27 mouse cellular contexts compared by ENCODE assay signal in the genomic region with DNA sequence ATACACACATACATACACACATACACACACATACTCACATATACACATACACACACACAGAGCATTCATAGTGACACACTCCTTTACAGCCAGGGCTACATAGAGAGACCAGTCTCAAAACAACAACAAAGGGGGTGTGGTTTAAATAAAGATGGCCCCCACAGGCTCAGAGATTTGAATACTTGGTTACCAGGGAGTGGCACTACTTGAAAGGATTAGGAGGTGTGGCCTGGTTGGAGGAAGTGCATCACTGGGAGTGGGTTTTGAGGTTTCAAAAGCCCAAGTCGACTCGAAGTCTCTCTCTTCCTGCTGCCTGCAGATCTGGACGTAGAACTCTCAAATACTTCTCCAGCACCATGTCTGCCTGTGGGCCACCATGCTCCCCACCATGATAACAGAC. TPM values are rescaled to one million over a fixed set of nuclear protein-coding genes. Genes with fewer than 3 reads are reported as not detected.
DNase-seq lines count a peak whose midpoint lies in the region; ATAC-seq and TF ChIP-seq lines count a peak whose summit lies in the region.
"Had no signal": no experiment of that assay in that cellular context is flagged by ENCODE, and none has a peak within 500 bp of the region (broad histone marks: within the 10 kb centered on the region; RNA-seq: fewer than 3 reads in every experiment).

No protein-coding gene starts in this region.

- H3K36me3 ChIP-seq in ES-E14 (ENCODE audit: control insufficient read depth, insufficient read depth, low read length, poor library complexity, severe bottlenecking), result peaks cover 13% of the 10 kb centered on the region
- no peaks in the 10 kb centered on the region for H3K36me3 ChIP-seq in kidney, adult 2 months (ENCODE audit: control insufficient read depth, insufficient read depth, low read length)
- peaks cover 36% of the 10 kb centered on the region for H3K36me3 ChIP-seq in forebrain, embryonic 13.5 days (ENCODE audit: poor library complexity, severe bottlenecking)

- peaks cover 1 to 6% of the 10 kb centered on the region in 2 experiments; a peak in 3 of 4 replicates for H3K4me1 ChIP-seq in ES-E14 (ENCODE audit: control insufficient read depth in 2 of 2, insufficient read depth in 2 of 2, low read length in 2 of 2, poor library complexity in 1 of 2)
- H3K4me1 ChIP-seq in kidney, adult 2 months (ENCODE audit: control insufficient read depth, insufficient read depth, low read length), result 0 out of 2 replicates have a peak, but pooled peaks cover 4% of the 10 kb centered on the region
- peaks cover 14% of the 10 kb centered on the region for H3K4me1 ChIP-seq in forebrain, embryonic 13.5 days

- in situ Hi-C loops in ES-E14 (cut with MboI; ENCODE audit: low sequenced_read_pairs in 2 of 2, unreplicated experiment in 2 of 2), result no loop called here

- peak; percentile 77 for DNase-seq in heart, adult 11 months
- no peak for DNase-seq in heart, postnatal 4 days
- no peak for DNase-seq in ES-E14 (ENCODE audit: low read depth, low spot score)
- DNase-seq in T-cell, adult 2 months (ENCODE audit: low spot score), result peak; percentile 11
- no peak for DNase-seq in kidney, adult 2 months
- DNase-seq in embryo, embryonic 10.5 days (ENCODE audit: low spot score), result no peak
- DNase-seq: adrenal gland, adult 8-10 months; adrenal gland, postnatal 14 days; adrenal gland, postnatal 36 days; cerebellum, adult 11-12 months; cerebellum, adult 2 months; cerebellum, adult 9-10 months; cerebellum, postnatal 10 days; cerebellum, postnatal 25 days; embryo, embryonic 11 days had no signal

- H3K9ac ChIP-seq in ES-E14 (ENCODE audit: insufficient read depth, low read depth, low read length, poor library complexity, severe bottlenecking), result no peak overlapping the region
- H3K9ac ChIP-seq in forebrain, embryonic 13.5 days, result no peak overlapping the region
- H3K9ac ChIP-seq: embryonic facial prominence, embryonic 12.5 days; forebrain, embryonic 12.5 days; forebrain, embryonic 15.5 days had no signal

- peak overlapping the region; percentile 8; the same call in 1 of the 2 replicates for H3K27ac ChIP-seq in ES-E14 (ENCODE audit: insufficient read depth, low read depth, low read length, poor library complexity, severe bottlenecking)
- no peak overlapping the region for H3K27ac ChIP-seq in kidney, adult 2 months (ENCODE audit: insufficient read depth, low read depth, low read length)
- no peak overlapping the region for H3K27ac ChIP-seq in forebrain, embryonic 13.5 days
- H3K27ac ChIP-seq: embryonic facial prominence, embryonic 12.5 days; forebrain, embryonic 10.5 days; forebrain, embryonic 12.5 days; forebrain, embryonic 15.5 days had no signal

- 94% methylated on average over 3 of the region's 3 CpGs for WGBS in kidney, adult 2 months
- 96% methylated on average over 3 of the region's 3 CpGs for WGBS in forebrain, embryonic 13.5 days

- no peak for ATAC-seq in forebrain, embryonic 13.5 days
- ATAC-seq: activated CD4-positive, CD25-positive, alpha-beta regulatory T cell, adult 4 months; forebrain, embryonic 15.5 days had no signal

- H3K4me3 ChIP-seq in ES-E14 (ENCODE audit: insufficient read depth in 1 of 2, low read depth in 1 of 2, low read length in 2 of 2, poor library complexity in 1 of 2, severe bottlenecking in 1 of 2), result no peak overlapping the region
- no peak overlapping the region for H3K4me3 ChIP-seq in kidney, adult 2 months (ENCODE audit: insufficient read depth, low read depth, low read length)
- no peak overlapping the region for H3K4me3 ChIP-seq in forebrain, embryonic 13.5 days
- H3K4me3 ChIP-seq: embryonic facial prominence, embryonic 12.5 days; erythroblast, embryonic 14.5 days; forebrain, embryonic 10.5 days; forebrain, embryonic 12.5 days; forebrain, embryonic 15.5 days had no signal

- no peak for TF ChIP-seq POLR2A in kidney, adult 2 months (IDR thresholded peaks at IDR 0.05; ENCODE audit: low read depth, low read length)

- H3K27me3 ChIP-seq in kidney, adult 2 months (replicated peaks; ENCODE audit: control insufficient read depth, insufficient read depth, low read length), result no peaks in the 10 kb centered on the region
- no peaks in the 10 kb centered on the region for H3K27me3 ChIP-seq in forebrain, embryonic 13.5 days
- H3K27me3 ChIP-seq: embryonic facial prominence, embryonic 12.5 days; forebrain, embryonic 12.5 days; forebrain, embryonic 15.5 days had no signal

- H3K9me3 ChIP-seq in ES-E14 (ENCODE audit: control insufficient read depth, insufficient read depth, low read depth, low read length), result no peaks in the 10 kb centered on the region
- no peaks in the 10 kb centered on the region; the same call in 1 of the 2 replicates for H3K9me3 ChIP-seq in forebrain, embryonic 13.5 days (replicated peaks)
- H3K9me3 ChIP-seq: embryonic facial prominence, embryonic 12.5 days; forebrain, embryonic 10.5 days; forebrain, embryonic 12.5 days had no signal

- TF ChIP-seq CTCF in kidney, adult 2 months (conservative IDR thresholded peaks at IDR 0.05; ENCODE audit: insufficient read depth, insufficient read length, low read depth, low read length), result no peak

- H3K4me2 ChIP-seq in forebrain, embryonic 13.5 days, result no peak overlapping the region
- H3K4me2 ChIP-seq: embryonic facial prominence, embryonic 12.5 days; forebrain, embryonic 12.5 days; forebrain, embryonic 15.5 days had no signal

TF ChIP-seq in ES-E14, 5 proteins besides CTCF, POLR2A, EP300 and RAD21:
- TF ChIP-seq ZNF384 (IDR thresholded peaks at IDR 0.05; ENCODE audit: low read depth, low read length) (no peak), MAFK (IDR thresholded peaks at IDR 0.05; ENCODE audit: insufficient read depth, low read depth, low read length) (no peak), CHD2 (IDR thresholded peaks at IDR 0.05; ENCODE audit: low read depth, low read length) (no peak), HCFC1 (IDR thresholded peaks at IDR 0.05; ENCODE audit: borderline replicate concordance, insufficient read depth, low read length) (no peak), ZC3H11A (IDR thresholded peaks at IDR 0.05; ENCODE audit: borderline replicate concordance, low read depth, low read length) (no peak)

RNA-seq across cellular contexts. Expression of gene Ttc5, which starts 3.2 kb away (rescaled TPM):
- total RNA-seq in heart, postnatal 4 days (2021), result 10 to 100 TPM; 30.7 to 31.2 TPM
- 28.4 and 65.9 TPM in 2 replicates for total RNA-seq in ES-E14 (2012; rRNA removed)
- polyA plus RNA-seq in kidney, adult 2 months (2012; rRNA removed), result 24.5 and 25.8 TPM in 2 replicates
- polyA plus RNA-seq in forebrain, embryonic 13.5 days (2015; fragmentation: Nextera tagmentation; extraction: Ambion mirVana), result 128 and 130 TPM in 2 replicates

RNA-seq across cellular contexts. Expression of gene Ccnb1ip1, which starts 25.4 kb away (rescaled TPM):
- total RNA-seq in heart, postnatal 4 days (2021), result under 1 TPM in 1 of 2 experiments, not detected in 1; 0.18 TPM
- total RNA-seq in ES-E14 (2012; rRNA removed), result 24.1 and 29.4 TPM in 2 replicates
- polyA plus RNA-seq in kidney, adult 2 months (2012; rRNA removed), result not detected in 2 replicates
- polyA plus RNA-seq in forebrain, embryonic 13.5 days (2015; fragmentation: Nextera tagmentation; extraction: Ambion mirVana), result not detected in 2 replicates
- total RNA-seq: adrenal gland, adult 18-20 months; adrenal gland, postnatal 14 days; adrenal gland, postnatal 36 days had no signal
- polyA plus RNA-seq: activated CD4-positive, CD25-positive, alpha-beta regulatory T cell, adult 4 months; cerebellum, adult 2 months; cortical plate, adult 2 months; embryonic facial prominence, embryonic 12.5 days; embryonic facial prominence, embryonic 14.5 days; forebrain, embryonic 10.5 days; forebrain, embryonic 12.5 days had no signal

RNA-seq across cellular contexts. Expression of gene Parp2, which starts 25.5 kb away (rescaled TPM):
- 10 to 100 TPM; 25.5 to 26.8 TPM for total RNA-seq in heart, postnatal 4 days (2021)
- total RNA-seq in ES-E14 (2012; rRNA removed), result 44.7 and 115 TPM in 2 replicates
- polyA plus RNA-seq in kidney, adult 2 months (2012; rRNA removed), result 12.0 and 12.6 TPM in 2 replicates
- 65.0 and 67.2 TPM in 2 replicates for polyA plus RNA-seq in forebrain, embryonic 13.5 days (2015; fragmentation: Nextera tagmentation; extraction: Ambion mirVana)

RNA-seq across cellular contexts. Expression of gene Olfr749, which starts 37.3 kb away (rescaled TPM):
- not detected for total RNA-seq in heart, postnatal 4 days (2021)
- total RNA-seq in ES-E14 (2012; rRNA removed), result not detected in 2 replicates
- not detected in 2 replicates for polyA plus RNA-seq in kidney, adult 2 months (2012; rRNA removed)
- polyA plus RNA-seq in forebrain, embryonic 13.5 days (2015; fragmentation: Nextera tagmentation; extraction: Ambion mirVana), result not detected in 2 replicates
- total RNA-seq: adrenal gland, adult 18-20 months; adrenal gland, adult 8-10 months; adrenal gland, postnatal 14 days; adrenal gland, postnatal 36 days; MEL had no signal
- polyA plus RNA-seq: activated CD4-positive, CD25-positive, alpha-beta regulatory T cell, adult 4 months; C2C12; cerebellum, adult 2 months; cortical plate, adult 2 months; embryonic facial prominence, embryonic 12.5 days; embryonic facial prominence, embryonic 14.5 days; forebrain, embryonic 10.5 days; forebrain, embryonic 12.5 days; forebrain, embryonic 15.5 days had no signal

Comparison
In these comparisons a context has a peak if more than half of its experiments do, and no peak if none do; other contexts are left out.
1. DNase-seq: peak in heart, adult 11 months (single experiment) and T-cell, adult 2 months (single experiment); none in heart, postnatal 4 days (single experiment), ES-E14 (single experiment), kidney, adult 2 months (single experiment) and embryo, embryonic 10.5 days (single experiment).
2. RNA of gene Ccnb1ip1, which starts 25.4 kb away (total RNA-seq): 24.1 to 29.4 TPM in ES-E14; 0.18 TPM in heart, postnatal 4 days; every median in the first group is over 10 times any median in the second.